Comparison of ENCODE assay signal across 9 mouse cellular contexts in genomic region chr1:152687733-152688181, GRCm38 (mm10).
A peak's percentile ranks its signal among the peaks of the same experiment; 100 is the strongest.
DNase-seq lines count a peak whose midpoint lies in the region; ATAC-seq and TF ChIP-seq lines count a peak whose summit lies in the region.
"Had no signal": no experiment of that assay in that cellular context is flagged by ENCODE, and none has a peak within 500 bp of the region (broad histone marks: within the 10 kb centered on the region; RNA-seq: fewer than 3 reads in every experiment).

No protein-coding gene starts in this region.

- H3K36me3 ChIP-seq in liver, adult 2 months (ENCODE audit: control insufficient read depth, insufficient read depth, low read length), result no peaks in the 10 kb centered on the region
- no peaks in the 10 kb centered on the region for H3K36me3 ChIP-seq in forebrain, embryonic 13.5 days (ENCODE audit: poor library complexity, severe bottlenecking)
- no peaks in the 10 kb centered on the region for H3K36me3 ChIP-seq in neural tube, embryonic 15.5 days

- H3K79me2 ChIP-seq in liver, adult 2 months (ENCODE audit: control insufficient read depth, insufficient read depth, low read length), result no peaks in the 10 kb centered on the region

- H3K4me3 ChIP-seq in liver, adult 2 months (ENCODE audit: insufficient read depth, low read depth, low read length), result no peak overlapping the region
- H3K4me3 ChIP-seq in forebrain, embryonic 13.5 days, result no peak overlapping the region
- no peak overlapping the region for H3K4me3 ChIP-seq in neural tube, embryonic 15.5 days (replicated peaks)

- H3K9me3 ChIP-seq in forebrain, embryonic 13.5 days (replicated peaks), result no peaks in the 10 kb centered on the region
- H3K9me3 ChIP-seq in neural tube, embryonic 15.5 days (replicated peaks), result no peaks in the 10 kb centered on the region

- peak; percentile 68 for ATAC-seq in forebrain, embryonic 13.5 days
- peak; percentile 64; the same call in 1 of the 2 replicates for ATAC-seq in neural tube, embryonic 15.5 days (ENCODE audit: low FRiP score)

- WGBS in liver, adult 2 months, result 56% methylated on average over 8 of the region's 8 CpGs
- WGBS in forebrain, embryonic 13.5 days, result 9% methylated on average over 8 of the region's 8 CpGs
- WGBS in neural tube, embryonic 15.5 days, result 15% methylated on average over 8 of the region's 8 CpGs

- no peak overlapping the region for H3K9ac ChIP-seq in liver, adult 2 months (ENCODE audit: low read depth, low read length)
- no peak overlapping the region for H3K9ac ChIP-seq in forebrain, embryonic 13.5 days
- H3K9ac ChIP-seq in neural tube, embryonic 15.5 days (replicated peaks), result no peak overlapping the region
- H3K9ac ChIP-seq: liver, embryonic 14.5 days had no signal

- 0 out of 2 replicates have a peak overlapping the region, but pooled peaks have one; percentile 20 for H3K4me2 ChIP-seq in forebrain, embryonic 13.5 days
- H3K4me2 ChIP-seq in neural tube, embryonic 15.5 days, result no peak overlapping the region

- H3K27me3 ChIP-seq in liver, adult 2 months (ENCODE audit: control insufficient read depth, insufficient read depth, low read length), result no peaks in the 10 kb centered on the region
- H3K27me3 ChIP-seq in forebrain, embryonic 13.5 days, result no peaks in the 10 kb centered on the region
- H3K27me3 ChIP-seq in neural tube, embryonic 15.5 days (replicated peaks), result no peaks in the 10 kb centered on the region

- intact Hi-C loops in gastrocnemius, postnatal 14 days (cut with DNase I; ENCODE audit: low total_unique reads), result loop anchor here (5.0 kb wide), 1 partner anchor 160 kb away; no protein-coding TSS in a partner anchor

- H3K4me1 ChIP-seq in liver, adult 2 months (ENCODE audit: control insufficient read depth, insufficient read depth, low read length), result no peaks in the 10 kb centered on the region
- peaks cover 15% of the 10 kb centered on the region for H3K4me1 ChIP-seq in forebrain, embryonic 13.5 days
- peaks cover 15% of the 10 kb centered on the region for H3K4me1 ChIP-seq in neural tube, embryonic 15.5 days

- peak overlapping the region; percentile 76 for H3K27ac ChIP-seq in liver, adult 2 months (replicated peaks; ENCODE audit: insufficient read depth, low read depth, low read length)
- H3K27ac ChIP-seq in forebrain, embryonic 13.5 days, result peak overlapping the region; percentile 41
- peak overlapping the region; percentile 19; the same call in 1 of the 2 replicates for H3K27ac ChIP-seq in neural tube, embryonic 15.5 days (replicated peaks)
- H3K27ac ChIP-seq: liver, embryonic 14.5 days had no signal

- TF ChIP-seq POLR2A in liver, adult 2 months (IDR thresholded peaks at IDR 0.05; ENCODE audit: extremely low read depth, insufficient read depth, low read length), result no peak

- DNase-seq in liver, adult 2 months (ENCODE audit: extremely low read depth, low read depth, low spot score), result peak; percentile 41
- DNase-seq in liver, result no peak
- peak; percentile 41 to 64 for DNase-seq in kidney, postnatal 4 days
- DNase-seq in spleen, adult 18-20 months, result no peak
- no peak for DNase-seq in gastrocnemius, postnatal 14 days
- DNase-seq in T-cell, adult 2 months (ENCODE audit: low spot score), result no peak

- no peak for TF ChIP-seq CTCF in liver, adult 2 months (IDR thresholded peaks at IDR 0.05; ENCODE audit: low read depth, low read length)

Comparison
In these comparisons a context has a peak if more than half of its experiments do, and no peak if none do; other contexts are left out.
1. DNase-seq: peak in liver, adult 2 months (single experiment) and kidney, postnatal 4 days (2 of 2); none in liver (single experiment), spleen, adult 18-20 months (0 of 2), gastrocnemius, postnatal 14 days (single experiment) and T-cell, adult 2 months (single experiment).
2. H3K27ac ChIP-seq: peak in every context shown above with its lines; median percentile 76 in liver, adult 2 months; 41 in forebrain, embryonic 13.5 days; 19 in neural tube, embryonic 15.5 days.